Mouse (Mus musculus) megakaryocyte, embryonic 14.5 days (primary cell): ENCODE results near the gene Shisa5. TPM values are rescaled to one million over a fixed set of nuclear protein-coding genes. Genes with fewer than 3 reads are reported as not detected.

ENCODE experiments used
- H3K27me3 ChIP-seq: replicated peaks from 2 replicates; pipeline ENCODE3; 2012; ENCODE audit warnings: inconsistent platforms
- H3K36me3 ChIP-seq: replicated peaks from 2 replicates; pipeline ENCODE3; 2012; ENCODE audit warnings: low read length, inconsistent platforms, mixed read lengths
- H3K4me1 ChIP-seq: 2 replicates; pipeline ENCODE4 v1.6.1; 2012; ENCODE audit warnings: inconsistent platforms
- H3K4me3 ChIP-seq: replicated peaks from 2 replicates; pipeline ENCODE3; 2012; ENCODE audit warnings: moderate library complexity, mild to moderate bottlenecking, inconsistent platforms
- H3K9me3 ChIP-seq: 2 replicates; pipeline ENCODE4 v1.6.1; 2012; ENCODE audit warnings: inconsistent platforms
- FLI1 ChIP-seq: IDR thresholded peaks from 2 replicates; pipeline ENCODE4 v1.6.1; 2012; ENCODE audit warnings: low read length, inconsistent platforms, mixed read lengths
- GATA1 ChIP-seq: IDR thresholded peaks from 3 replicates; pipeline ENCODE4 v1.6.1; 2012; ENCODE audit warnings: mixed read lengths, low read length, inconsistent platforms, borderline replicate concordance
- polyA plus RNA-seq: library from polyadenylated mRNA; stranded (reverse); fragments of >175 nt; gene quantifications from 2 replicates; pipeline ENCODE4 v1.2.3, GENCODE M21; 2012; ENCODE audit warnings: low replicate concordance; ENCODE audit not compliant: insufficient read depth

Shisa5 gene
- polyA plus RNA-seq, 1 experiment, result 575 TPM

GRCm38 (mm10) chr9:109087987-109088386, 49.6 kb downstream of the Shisa5 start:
- H3K36me3 ChIP-seq, result peaks cover 52% of the 10 kb centered on the region
- H3K4me1 ChIP-seq, result peaks cover 40% of the 10 kb centered on the region
- no peak for TF ChIP-seq GATA1
- TF ChIP-seq FLI1, result no peak
- H3K27me3 ChIP-seq, result no peaks in the 10 kb centered on the region
- H3K9me3 ChIP-seq, result no peaks in the 10 kb centered on the region
- H3K4me3 ChIP-seq, result no peak overlapping the region

GRCm38 (mm10) chr9:109090446-109090845, 52.1 kb downstream of the Shisa5 start:
- Histone ChIP-seq H3K4me3 (no peak overlapping the region), H3K27me3 (peaks cover 17% of the 10 kb centered on the region), H3K36me3 (peaks cover 52% of the 10 kb centered on the region), H3K9me3 (no peaks in the 10 kb centered on the region), H3K4me1 (peaks cover 27% of the 10 kb centered on the region)
- TF ChIP-seq FLI1, result no peak
- no peak for TF ChIP-seq GATA1

- TF ChIP-seq FLI1 (no peak), GATA1 (no peak)
- Histone ChIP-seq H3K36me3 (peaks cover 49% of the 10 kb centered on the region), H3K4me3 (no peak overlapping the region)
These were observed 53.4 kb downstream of the Shisa5 start for GRCm38 (mm10) chr9:109091802-109092201.

GRCm38 (mm10) chr9:109092799-109093198, 54.4 kb downstream of the Shisa5 start:
- H3K27me3 ChIP-seq, result peaks cover 39% of the 10 kb centered on the region
- H3K36me3 ChIP-seq, result peaks cover 49% of the 10 kb centered on the region
- no peaks in the 10 kb centered on the region for H3K9me3 ChIP-seq
- H3K4me3 ChIP-seq, result no peak overlapping the region
- no peak for TF ChIP-seq FLI1
- TF ChIP-seq GATA1, result no peak
- H3K4me1 ChIP-seq, result peaks cover 23% of the 10 kb centered on the region

More at GRCm38 (mm10) chr9:109091802-109092201, 53.4 kb downstream of the Shisa5 start:
- Histone ChIP-seq H3K4me1 (peaks cover 25% of the 10 kb centered on the region), H3K27me3 (peaks cover 30% of the 10 kb centered on the region), H3K9me3 (no peaks in the 10 kb centered on the region)

GRCm38 (mm10) chr9:109093786-109094552, 55.6 kb downstream of the Shisa5 start:
- H3K27me3 ChIP-seq, result peaks cover 51% of the 10 kb centered on the region
- no peak for TF ChIP-seq FLI1
- no peak for TF ChIP-seq GATA1
- peaks cover 26% of the 10 kb centered on the region for H3K4me1 ChIP-seq
- H3K9me3 ChIP-seq, result no peaks in the 10 kb centered on the region
- H3K4me3 ChIP-seq, result no peak overlapping the region
- peaks cover 44% of the 10 kb centered on the region for H3K36me3 ChIP-seq

- H3K4me1 ChIP-seq, result peaks cover 26% of the 10 kb centered on the region
- H3K27me3 ChIP-seq, result peaks cover 58% of the 10 kb centered on the region
- no peak for TF ChIP-seq GATA1
- TF ChIP-seq FLI1, result no peak
- H3K36me3 ChIP-seq, result peaks cover 37% of the 10 kb centered on the region
- H3K9me3 ChIP-seq, result no peaks in the 10 kb centered on the region
- H3K4me3 ChIP-seq, result peak overlapping the region; percentile 91
These were observed 56.3 kb downstream of the Shisa5 start for GRCm38 (mm10) chr9:109094553-109095136.

- Histone ChIP-seq H3K36me3 (peaks cover 30% of the 10 kb centered on the region), H3K4me3 (peak within 1 kb of the TSS; percentile 91), H3K27me3 (peaks cover 65% of the 10 kb centered on the region), H3K4me1 (peaks cover 26% of the 10 kb centered on the region), H3K9me3 (no peaks in the 10 kb centered on the region)
- no peak for TF ChIP-seq FLI1
- no peak for TF ChIP-seq GATA1
These were observed 57.0 kb downstream of the Shisa5 start, which contains the start of gene Plxnb1 for GRCm38 (mm10) chr9:109095137-109095982. Gene Plxnb1 (plus strand): TSS chr9:109095389.

GRCm38 (mm10) chr9:109096251-109096661, 57.9 kb downstream of the Shisa5 start:
- Histone ChIP-seq H3K27me3 (peaks cover 72% of the 10 kb centered on the region), H3K4me3 (no peak overlapping the region), H3K9me3 (no peaks in the 10 kb centered on the region), H3K36me3 (peaks cover 21% of the 10 kb centered on the region), H3K4me1 (peaks cover 30% of the 10 kb centered on the region)
- TF ChIP-seq FLI1 (no peak), GATA1 (no peak)

- TF ChIP-seq GATA1, result no peak
- no peak for TF ChIP-seq FLI1
- Histone ChIP-seq H3K36me3 (peaks cover 15% of the 10 kb centered on the region), H3K27me3 (peaks cover 75% of the 10 kb centered on the region), H3K4me1 (peaks cover 30% of the 10 kb centered on the region), H3K9me3 (no peaks in the 10 kb centered on the region), H3K4me3 (no peak overlapping the region)
These were observed 58.5 kb downstream of the Shisa5 start for GRCm38 (mm10) chr9:109096856-109097255.

- peaks cover 79% of the 10 kb centered on the region for H3K27me3 ChIP-seq
These were observed 58.9 kb downstream of the Shisa5 start for GRCm38 (mm10) chr9:109097291-109097690.

More at GRCm38 (mm10) chr9:109097291-109097690, 58.9 kb downstream of the Shisa5 start:
- Histone ChIP-seq H3K4me1 (peaks cover 30% of the 10 kb centered on the region), H3K9me3 (no peaks in the 10 kb centered on the region), H3K4me3 (no peak overlapping the region), H3K36me3 (peaks cover 11% of the 10 kb centered on the region)
- TF ChIP-seq GATA1 (no peak), FLI1 (no peak)
